Mouse (Mus musculus) intestine, embryonic 14.5 days (tissue): ENCODE measurements at regions not wholly inside any gene's neighbourhood (a gene's known extent, or its start where the extent isn't known, plus 50 kb on each side); places are given as distances from the start of the nearest gene placed in this dataset.

Source experiments
- ATAC-seq: fragments of 200-750 bp; cut with Nextera tagmentation; replicated peaks from 2 replicates; pipeline ENCODE4 v1.8.0; 2017; ENCODE audit warnings: low read depth, moderate number of reproducible peaks, moderate TSS enrichment, moderate library complexity; ENCODE audit not compliant: low FRiP score, low TSS enrichment
- DNase-seq: peaks from one replicate; pipeline ENCODE4 v3.0.0-alpha.2; 2018; ENCODE audit warnings: low spot score
- H3K27ac ChIP-seq: fragments of 300-500 bp; sonication (generic); 2 replicates; pipeline ENCODE4 v1.5.1; 2014; ENCODE audit warnings: low read depth, mild to moderate bottlenecking, control low read depth
- H3K27me3 ChIP-seq: fragments of 300-500 bp; sonication (generic); replicated peaks from 2 replicates; pipeline ENCODE4 v1.6.1; 2014; ENCODE audit warnings: low read length, control low read depth; ENCODE audit not compliant: control insufficient read depth, insufficient read depth
- H3K36me3 ChIP-seq: fragments of 300-500 bp; sonication (generic); 2 replicates; pipeline ENCODE4 v1.6.1; 2014; ENCODE audit warnings: low read length, control low read depth; ENCODE audit not compliant: control insufficient read depth, insufficient read depth
- H3K4me1 ChIP-seq: fragments of 300-500 bp; sonication (generic); replicated peaks from 2 replicates; pipeline ENCODE4 v1.6.1; 2014; ENCODE audit warnings: low read length, control low read depth, mixed read lengths; ENCODE audit not compliant: control insufficient read depth, insufficient read depth
- H3K4me2 ChIP-seq: fragments of 300-500 bp; sonication (generic); 2 replicates; pipeline ENCODE4 v1.6.1; 2014; ENCODE audit warnings: low read length
- H3K4me3 ChIP-seq: fragments of 300-500 bp; sonication (generic); 2 replicates; pipeline ENCODE4 v1.5.1; 2014; ENCODE audit warnings: low read depth, low read length, control low read depth, mixed read lengths
- H3K9ac ChIP-seq: fragments of 300-500 bp; sonication (generic); 2 replicates; pipeline ENCODE4 v1.6.1; 2014; ENCODE audit warnings: mild to moderate bottlenecking, low read length
- H3K9me3 ChIP-seq: fragments of 300-500 bp; sonication (generic); 2 replicates; pipeline ENCODE4 v1.6.1; 2016; ENCODE audit warnings: low read length, control low read depth; ENCODE audit not compliant: control insufficient read depth
- WGBS: fragments of 180-500 bp; shearing (Covaris S2); extraction: QIAGEN DNeasy Blood & Tissue Kit; methylation state at CpG from one replicate; pipeline ENCODE4 v1.1.7; 2014; 5-methylcytosine and 5-hydroxymethylcytosine counted together

- H3K27me3 ChIP-seq = no peaks in the 10 kb centered on the region
- no peaks in the 10 kb centered on the region for H3K9me3 ChIP-seq
- H3K9ac ChIP-seq = no peak overlapping the region
- H3K27ac ChIP-seq = no peak overlapping the region
- H3K36me3 ChIP-seq = no peaks in the 10 kb centered on the region
- WGBS = 54% methylated on average over 6 of the region's 6 CpGs
- no peak overlapping the region for H3K4me2 ChIP-seq
- H3K4me1 ChIP-seq = no peaks in the 10 kb centered on the region
- ATAC-seq (no peak), DNase-seq (no peak)
- H3K4me3 ChIP-seq = no peak overlapping the region
Measured at GRCm38 (mm10) chr14:86431215-86431816, 709.7 kb downstream of the Diaph3 start.

- WGBS = 79% methylated on average over 5 of the region's 5 CpGs
- Histone ChIP-seq H3K27me3 (no peaks in the 10 kb centered on the region), H3K36me3 (no peaks in the 10 kb centered on the region), H3K4me2 (no peak overlapping the region), H3K9ac (no peak overlapping the region), H3K4me3 (no peak overlapping the region), H3K4me1 (no peaks in the 10 kb centered on the region), H3K9me3 (no peaks in the 10 kb centered on the region), H3K27ac (no peak overlapping the region)
- DNase-seq (no peak), ATAC-seq (no peak)
Measured at GRCm38 (mm10) chr14:86421881-86422280, 719.2 kb downstream of the Diaph3 start.

DNA sequence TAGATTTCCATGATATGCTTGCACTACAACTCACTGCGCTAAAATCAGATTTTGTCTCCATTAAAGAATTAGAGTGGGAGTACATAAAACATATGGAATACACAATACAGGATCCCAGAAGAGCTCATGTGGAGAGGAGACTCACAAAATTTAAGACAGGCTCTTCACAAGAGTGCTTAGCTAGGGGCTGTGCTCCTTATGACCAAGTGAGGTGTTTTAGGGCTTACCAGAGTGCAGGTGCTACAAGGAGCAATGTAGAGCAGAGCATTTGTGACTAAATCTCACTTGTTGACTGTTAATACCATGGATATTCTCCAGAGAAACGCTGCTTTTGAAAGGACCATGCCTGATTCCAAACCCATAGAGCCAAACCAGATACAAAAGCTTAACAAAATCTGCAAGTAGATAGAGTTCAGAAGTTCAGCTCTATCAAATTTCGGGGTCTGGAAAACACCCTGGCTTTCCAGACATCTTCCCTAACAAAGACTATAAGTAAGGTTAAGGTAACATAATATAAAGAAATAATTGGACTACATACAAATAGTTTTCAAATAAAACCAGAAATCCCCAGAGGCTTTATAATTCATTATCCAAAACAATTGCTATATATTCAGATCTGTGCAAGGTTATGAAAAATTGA lies 721.0 kb downstream of the Diaph3 start:
- 66% methylated on average over 3 of the region's 3 CpGs for WGBS
- Histone ChIP-seq H3K4me1 (no peaks in the 10 kb centered on the region), H3K27ac (no peak overlapping the region), H3K27me3 (no peaks in the 10 kb centered on the region), H3K36me3 (no peaks in the 10 kb centered on the region), H3K4me2 (no peak overlapping the region), H3K4me3 (no peak overlapping the region), H3K9ac (no peak overlapping the region), H3K9me3 (no peaks in the 10 kb centered on the region)
- DNase-seq = no peak
- ATAC-seq = no peak

- DNase-seq (no peak), ATAC-seq (no peak)
- WGBS = 93% methylated on average over 3 of the region's 3 CpGs
- H3K4me2 ChIP-seq = no peak overlapping the region
- H3K9ac ChIP-seq = no peak overlapping the region
- no peak overlapping the region for H3K4me3 ChIP-seq
- H3K4me1 ChIP-seq = no peaks in the 10 kb centered on the region
- no peaks in the 10 kb centered on the region for H3K27me3 ChIP-seq
- H3K36me3 ChIP-seq = no peaks in the 10 kb centered on the region
- H3K27ac ChIP-seq = no peak overlapping the region
- no peaks in the 10 kb centered on the region for H3K9me3 ChIP-seq
Measured at GRCm38 (mm10) chr14:86396876-86397275, 744.2 kb downstream of the Diaph3 start.

- 26% methylated on average over 9 of the region's 9 CpGs for WGBS
- Histone ChIP-seq H3K36me3 (no peaks in the 10 kb centered on the region), H3K4me3 (no peak overlapping the region), H3K27ac (no peak overlapping the region), H3K27me3 (no peaks in the 10 kb centered on the region), H3K4me1 (no peaks in the 10 kb centered on the region), H3K9ac (no peak overlapping the region), H3K4me2 (0 out of 2 replicates have a peak overlapping the region, but pooled peaks have one; percentile 1), H3K9me3 (no peaks in the 10 kb centered on the region)
- ATAC-seq (no peak), DNase-seq (no peak)
Measured at GRCm38 (mm10) chr14:86395951-86396361, 745.1 kb downstream of the Diaph3 start.

- H3K4me3 ChIP-seq = no peak overlapping the region
- H3K9me3 ChIP-seq = no peaks in the 10 kb centered on the region
- H3K27ac ChIP-seq = no peak overlapping the region
- no peak overlapping the region for H3K9ac ChIP-seq
- DNase-seq (no peak), ATAC-seq (no peak)
- H3K4me1 ChIP-seq = no peaks in the 10 kb centered on the region
- H3K36me3 ChIP-seq = no peaks in the 10 kb centered on the region
- no peak overlapping the region for H3K4me2 ChIP-seq
- H3K27me3 ChIP-seq = no peaks in the 10 kb centered on the region
- WGBS = 29% methylated on average over 10 of the region's 10 CpGs
Measured at GRCm38 (mm10) chr14:86395531-86395930, 745.5 kb downstream of the Diaph3 start.

- no peaks in the 10 kb centered on the region for H3K4me1 ChIP-seq
Measured at GRCm38 (mm10) chr14:86395068-86395467, 746.0 kb downstream of the Diaph3 start.

GRCm38 (mm10) chr14:86385136-86385535 lies 755.9 kb downstream of the Diaph3 start:
- Histone ChIP-seq H3K27me3 (no peaks in the 10 kb centered on the region), H3K4me3 (no peak overlapping the region), H3K4me2 (no peak overlapping the region), H3K9ac (no peak overlapping the region), H3K9me3 (no peaks in the 10 kb centered on the region), H3K27ac (no peak overlapping the region), H3K4me1 (no peaks in the 10 kb centered on the region; the same call in 1 of the 2 replicates), H3K36me3 (no peaks in the 10 kb centered on the region)
- DNase-seq (no peak), ATAC-seq (no peak)
- WGBS = 49% methylated on average over 6 of the region's 6 CpGs

More at GRCm38 (mm10) chr14:86395068-86395467, 746.0 kb downstream of the Diaph3 start:
- Histone ChIP-seq H3K27me3 (no peaks in the 10 kb centered on the region), H3K36me3 (no peaks in the 10 kb centered on the region), H3K27ac (no peak overlapping the region), H3K9me3 (no peaks in the 10 kb centered on the region), H3K4me3 (no peak overlapping the region), H3K9ac (no peak overlapping the region), H3K4me2 (no peak overlapping the region)
- ATAC-seq (no peak), DNase-seq (no peak)
- WGBS = 76% methylated on average over 7 of the region's 7 CpGs

- H3K27me3 ChIP-seq = no peaks in the 10 kb centered on the region
- no peak overlapping the region for H3K27ac ChIP-seq
- no peaks in the 10 kb centered on the region for H3K9me3 ChIP-seq
- H3K36me3 ChIP-seq = no peaks in the 10 kb centered on the region
- H3K4me2 ChIP-seq = no peak overlapping the region
- H3K9ac ChIP-seq = no peak overlapping the region
- 97% methylated on average over 2 of the region's 2 CpGs for WGBS
- no peak overlapping the region for H3K4me3 ChIP-seq
- no peak for ATAC-seq
- no peak for DNase-seq
- no peaks in the 10 kb centered on the region for H3K4me1 ChIP-seq
Measured at GRCm38 (mm10) chr14:86365032-86365431, 776.0 kb downstream of the Diaph3 start.
